ENCODE assay signal across 8 mouse cellular contexts in genomic region chr8:60890520-60890874, GRCm38 (mm10). TPM values are rescaled to one million over a fixed set of nuclear protein-coding genes. Genes with fewer than 3 reads are reported as not detected.
DNase-seq lines count a peak whose midpoint lies in the region; ATAC-seq and TF ChIP-seq lines count a peak whose summit lies in the region.

No protein-coding gene starts in this region.

- ATAC-seq in embryonic facial prominence, embryonic 13.5 days (ENCODE audit: insufficient number of reproducible peaks, insufficient read depth, low FRiP score, low TSS enrichment, low read depth): no peak
- no peak for ATAC-seq in intestine, embryonic 15.5 days
- no peak for ATAC-seq in neural tube, embryonic 12.5 days (ENCODE audit: low FRiP score, low read depth)

- peaks cover 8% of the 10 kb centered on the region; the same call in 1 of the 2 replicates for H3K79me2 ChIP-seq in liver, adult 2 months (ENCODE audit: control insufficient read depth, insufficient read depth, low read length)

- no peak for TF ChIP-seq CTCF in liver, adult 2 months (IDR thresholded peaks at IDR 0.05; ENCODE audit: low read depth, low read length)

- no peak overlapping the region for H3K27ac ChIP-seq in liver, adult 2 months (replicated peaks; ENCODE audit: insufficient read depth, low read depth, low read length)
- no peak overlapping the region for H3K27ac ChIP-seq in embryonic facial prominence, embryonic 13.5 days
- peak overlapping the region; percentile 54; the same call in 1 of the 2 replicates for H3K27ac ChIP-seq in intestine, embryonic 15.5 days
- H3K27ac ChIP-seq in neural tube, embryonic 12.5 days: no peak overlapping the region

- H3K36me3 ChIP-seq in liver, adult 2 months (ENCODE audit: control insufficient read depth, insufficient read depth, low read length): no peaks in the 10 kb centered on the region
- H3K36me3 ChIP-seq in embryonic facial prominence, embryonic 13.5 days: peaks cover 19% of the 10 kb centered on the region
- H3K36me3 ChIP-seq in intestine, embryonic 15.5 days: no peaks in the 10 kb centered on the region
- H3K36me3 ChIP-seq in neural tube, embryonic 12.5 days: 0 out of 2 replicates have a peak, but pooled peaks cover 2% of the 10 kb centered on the region

- DNase-seq in liver, adult 2 months (ENCODE audit: extremely low read depth, low read depth, low spot score): no peak
- no peak for DNase-seq in liver
- DNase-seq in thymus, postnatal 36 days: no peak
- no peak for DNase-seq in urinary bladder, adult 18-20 months (ENCODE audit: low spot score in 2 of 2)
- no peak for DNase-seq in layer of hippocampus, adult 8-10 months (ENCODE audit: low spot score in 2 of 2)

- peak overlapping the region; percentile 98 for H3K4me3 ChIP-seq in liver, adult 2 months (ENCODE audit: insufficient read depth, low read depth, low read length)
- peak overlapping the region; percentile 68 for H3K4me3 ChIP-seq in embryonic facial prominence, embryonic 13.5 days
- H3K4me3 ChIP-seq in intestine, embryonic 15.5 days (replicated peaks): peak overlapping the region; percentile 87
- H3K4me3 ChIP-seq in neural tube, embryonic 12.5 days: peak overlapping the region; percentile 75

- under 1% methylated on average over 22 of the region's 23 CpGs for WGBS in liver, adult 2 months
- WGBS in embryonic facial prominence, embryonic 13.5 days: 2% methylated on average over 23 of the region's 23 CpGs
- WGBS in intestine, embryonic 15.5 days: under 1% methylated on average over 23 of the region's 23 CpGs
- under 1% methylated on average over 23 of the region's 23 CpGs for WGBS in neural tube, embryonic 12.5 days

- H3K27me3 ChIP-seq in liver, adult 2 months (ENCODE audit: control insufficient read depth, insufficient read depth, low read length): no peaks in the 10 kb centered on the region
- no peaks in the 10 kb centered on the region for H3K27me3 ChIP-seq in embryonic facial prominence, embryonic 13.5 days
- no peaks in the 10 kb centered on the region for H3K27me3 ChIP-seq in intestine, embryonic 15.5 days (replicated peaks)
- no peaks in the 10 kb centered on the region for H3K27me3 ChIP-seq in neural tube, embryonic 12.5 days (replicated peaks)

- H3K9ac ChIP-seq in liver, adult 2 months (ENCODE audit: low read depth, low read length): peak overlapping the region; percentile 77
- peak overlapping the region; percentile 83 for H3K9ac ChIP-seq in embryonic facial prominence, embryonic 13.5 days
- peak overlapping the region; percentile 83 for H3K9ac ChIP-seq in intestine, embryonic 15.5 days
- H3K9ac ChIP-seq in neural tube, embryonic 12.5 days: peak overlapping the region; percentile 84

- H3K4me1 ChIP-seq in liver, adult 2 months (ENCODE audit: control insufficient read depth, insufficient read depth, low read length): peaks cover 7% of the 10 kb centered on the region; the same call in 1 of the 2 replicates
- H3K4me1 ChIP-seq in embryonic facial prominence, embryonic 13.5 days: peaks cover 16% of the 10 kb centered on the region
- peaks cover 9% of the 10 kb centered on the region; the same call in 1 of the 2 replicates for H3K4me1 ChIP-seq in intestine, embryonic 15.5 days (replicated peaks)
- peaks cover 13% of the 10 kb centered on the region for H3K4me1 ChIP-seq in neural tube, embryonic 12.5 days

- no peaks in the 10 kb centered on the region for H3K9me3 ChIP-seq in embryonic facial prominence, embryonic 13.5 days
- H3K9me3 ChIP-seq in intestine, embryonic 15.5 days: no peaks in the 10 kb centered on the region
- no peaks in the 10 kb centered on the region for H3K9me3 ChIP-seq in neural tube, embryonic 12.5 days

- peak overlapping the region; percentile 75 for H3K4me2 ChIP-seq in embryonic facial prominence, embryonic 13.5 days
- peak overlapping the region; percentile 62 for H3K4me2 ChIP-seq in intestine, embryonic 15.5 days (replicated peaks)
- peak overlapping the region; percentile 69 for H3K4me2 ChIP-seq in neural tube, embryonic 12.5 days (replicated peaks)

- TF ChIP-seq POLR2A in liver, adult 2 months (IDR thresholded peaks at IDR 0.05; ENCODE audit: extremely low read depth, insufficient read depth, low read length): no peak

RNA-seq across cellular contexts. Expression of gene Hpf1, which starts 0.3 kb away (rescaled TPM):
- 6.0 and 8.8 TPM in 2 replicates for total RNA-seq in liver, adult 2 months (2014; rRNA removed)
- 2.0 and 2.8 TPM in 2 replicates for polyA plus RNA-seq in liver, adult 2 months (2012; rRNA removed)
- 117 and 122 TPM in 2 replicates for polyA plus RNA-seq in embryonic facial prominence, embryonic 13.5 days (2015; fragmentation: Nextera tagmentation; extraction: Ambion mirVana)
- 86.8 and 100 TPM in 2 replicates for polyA plus RNA-seq in intestine, embryonic 15.5 days (2015; fragmentation: Nextera tagmentation; extraction: Ambion mirVana)
- 104 and 114 TPM in 2 replicates for polyA plus RNA-seq in neural tube, embryonic 12.5 days (2016; fragmentation: Nextera tagmentation; extraction: Ambion mirVana)
- 10 to 100 TPM; 47.8 to 58.7 (median 53.5) TPM for total RNA-seq in layer of hippocampus, adult 8-10 months (2022)

Comparison
In these comparisons a context has a peak if more than half of its experiments do, and no peak if none do; other contexts are left out.
1. RNA of gene Hpf1, which starts 0.3 kb away (polyA plus RNA-seq): 117 to 122 TPM in embryonic facial prominence, embryonic 13.5 days, 104 to 114 TPM in neural tube, embryonic 12.5 days and 86.8 to 100 TPM in intestine, embryonic 15.5 days; 2.0 to 2.8 TPM in liver, adult 2 months; every median in the first group is over 10 times any median in the second.
2. Peak in every context shown above with its lines, with median percentiles within 50 percentile points of each other: H3K4me3 ChIP-seq, H3K9ac ChIP-seq and H3K4me2 ChIP-seq.